Mouse (Mus musculus) spleen, postnatal 10 days (tissue): ENCODE results near the gene Farp2.
"Not testable (repeated sequence)": the region's sequence is repeated elsewhere in the genome, so short reads cannot be mapped to it uniquely, and the experiment has no call there.

Experiments used
- DNase-seq, 2 experiments: peaks; one replicate each; pipeline ENCODE4 v3.0.0; 2021 to 2022; ENCODE audit warnings: low spot score in 2 of 2

Gene Farp2

GRCm38 (mm10) chr1:93511585-93512350, at the start of gene Farp2:
Farp2 (plus strand) TSS chr1:93512079.
- DNase-seq: peak; percentile 85 to 95

GRCm38 (mm10) chr1:93465066-93465465, 46.8 kb upstream of the Farp2 start:
- DNase-seq: no peak

DNA sequence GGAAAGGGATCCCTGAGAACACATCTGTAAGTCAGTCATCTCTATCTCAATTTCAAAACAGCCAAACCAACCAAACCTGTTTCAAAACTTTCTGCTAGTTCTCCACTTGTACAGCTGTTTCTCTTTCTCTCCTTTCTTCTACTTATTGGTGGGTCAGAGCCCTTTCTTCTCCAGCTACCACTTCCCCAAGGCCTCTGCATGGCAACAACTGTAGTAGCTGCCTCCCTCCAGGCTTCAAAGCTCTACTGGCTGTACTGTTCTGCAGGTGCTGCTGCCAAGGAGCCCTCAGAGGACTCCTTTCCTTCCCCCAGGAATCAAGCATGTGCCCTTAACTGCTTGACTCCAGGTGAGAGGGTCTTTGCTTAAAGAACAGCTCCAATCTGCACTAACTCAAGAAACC, 46.1 kb upstream of the Farp2 start:
- no peak for DNase-seq

GRCm38 (mm10) chr1:93468626-93469025, 43.3 kb upstream of the Farp2 start:
- no peak for DNase-seq

- no peak for DNase-seq
These were observed 36.2 kb upstream of the Farp2 start for GRCm38 (mm10) chr1:93475694-93476093.

GRCm38 (mm10) chr1:93477758-93478585, 33.9 kb upstream of the Farp2 start:
- DNase-seq: peak; percentile 96 to 97

DNA sequence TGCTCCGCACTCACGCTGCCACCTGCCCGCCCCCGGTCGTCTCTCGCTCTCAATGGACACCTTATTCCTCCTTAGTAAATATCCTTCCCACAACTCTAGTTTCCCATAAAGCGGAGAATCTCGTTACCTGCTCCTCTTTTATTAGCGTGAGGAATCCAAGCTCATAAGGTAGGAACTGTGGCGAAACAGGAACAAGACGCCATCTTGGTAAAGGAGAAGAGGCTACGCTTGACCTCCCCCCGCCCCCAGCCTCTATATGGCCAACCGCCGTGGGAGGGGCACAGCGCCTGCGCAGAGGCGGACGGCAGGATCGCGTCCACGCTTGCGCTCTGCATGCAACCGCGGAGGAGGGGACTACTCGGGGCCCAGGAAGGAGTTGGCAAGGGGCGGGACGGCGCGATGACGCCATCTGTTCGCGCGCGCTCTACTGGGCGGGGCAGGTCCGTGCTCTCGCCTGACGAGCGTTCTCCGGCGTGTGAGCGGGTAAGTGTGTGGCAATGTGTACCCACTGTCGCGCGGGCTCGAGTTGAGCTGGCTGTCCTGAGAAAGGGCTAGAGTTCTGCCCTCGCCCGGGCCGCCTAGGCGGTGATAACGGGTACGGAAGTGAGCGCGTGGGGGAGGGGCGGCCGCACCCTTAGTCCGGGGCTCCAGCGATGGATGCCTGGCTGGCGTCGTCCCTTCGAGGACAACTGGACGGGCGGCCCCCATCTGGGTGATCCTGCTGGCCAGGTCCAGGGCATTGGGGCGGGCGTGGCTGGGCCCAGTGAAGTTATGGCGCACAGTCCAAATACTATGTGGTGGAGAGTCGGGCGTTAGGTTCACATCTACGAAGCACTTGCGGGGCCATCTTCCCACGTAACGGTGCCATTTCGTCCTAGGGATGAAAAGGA, 33.0 kb upstream of the Farp2 start, which contains the start of gene Hdlbp:
Gene Hdlbp, minus strand, starts transcription at position 230 of the 890 bp plus-strand sequence.
- DNase-seq: peak; percentile 97 to 98

DNA sequence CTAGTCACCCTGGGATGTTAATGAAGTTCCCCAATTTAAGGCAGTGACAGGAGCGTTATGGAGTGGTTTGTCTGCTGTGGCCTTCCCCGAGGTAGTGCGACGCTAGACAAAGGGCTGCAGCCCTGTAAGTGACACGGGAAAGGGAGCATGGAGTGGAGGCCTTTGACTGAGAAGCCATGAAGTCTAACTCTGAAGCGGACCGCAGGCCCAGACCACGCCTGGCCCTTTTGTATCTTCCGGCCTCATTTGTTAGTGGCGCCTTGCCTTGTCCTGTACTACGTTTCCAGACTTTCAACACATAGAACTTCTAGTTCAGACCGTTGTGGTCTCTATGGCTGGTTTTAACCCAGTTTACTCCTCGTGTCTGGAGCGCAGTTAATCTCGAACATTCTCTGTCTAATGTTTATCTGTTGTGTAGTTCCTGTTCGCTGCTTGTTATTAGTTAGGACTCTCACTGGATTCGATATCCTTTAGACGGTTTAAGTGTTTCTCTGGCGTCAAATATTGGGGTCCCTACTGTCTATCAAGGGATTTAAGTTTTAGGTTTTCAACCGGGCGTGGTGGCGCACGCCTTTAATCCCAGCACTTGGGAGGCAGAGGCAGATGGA, 32.3 kb upstream of the Farp2 start:
- peak in 1 of 2 experiments; percentile 49 for DNase-seq

- DNase-seq: not testable (repeated sequence)
These were observed 25.6 kb upstream of the Farp2 start for GRCm38 (mm10) chr1:93486302-93486701.

- DNase-seq: no peak
These were observed 16.6 kb upstream of the Farp2 start for GRCm38 (mm10) chr1:93495312-93495711.

- DNase-seq: peak in 1 of 2 experiments; percentile 18
These were observed 4.8 kb upstream of the Farp2 start for GRCm38 (mm10) chr1:93506944-93507676.

- DNase-seq: not testable (repeated sequence)
These were observed 3.3 kb upstream of the Farp2 start for GRCm38 (mm10) chr1:93508576-93508975.

DNA sequence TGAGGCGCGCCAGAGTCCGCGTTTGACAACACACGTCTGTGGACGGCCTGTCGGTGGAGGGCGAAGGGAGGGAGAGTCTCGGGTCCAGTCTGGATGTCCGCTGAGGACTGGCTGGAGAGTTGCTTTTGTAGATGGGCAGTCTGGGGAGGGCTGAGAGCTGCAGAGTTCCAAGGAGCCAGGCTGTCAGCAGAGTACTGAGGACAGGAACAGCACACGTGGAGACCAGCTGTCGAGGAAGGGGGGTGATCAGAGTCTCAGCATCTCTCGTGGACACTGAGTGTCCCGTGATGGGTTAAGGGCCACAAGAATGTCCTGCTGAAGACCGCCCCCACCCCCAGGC, 442 bp downstream of the Farp2 start:
- no peak for DNase-seq

DNA sequence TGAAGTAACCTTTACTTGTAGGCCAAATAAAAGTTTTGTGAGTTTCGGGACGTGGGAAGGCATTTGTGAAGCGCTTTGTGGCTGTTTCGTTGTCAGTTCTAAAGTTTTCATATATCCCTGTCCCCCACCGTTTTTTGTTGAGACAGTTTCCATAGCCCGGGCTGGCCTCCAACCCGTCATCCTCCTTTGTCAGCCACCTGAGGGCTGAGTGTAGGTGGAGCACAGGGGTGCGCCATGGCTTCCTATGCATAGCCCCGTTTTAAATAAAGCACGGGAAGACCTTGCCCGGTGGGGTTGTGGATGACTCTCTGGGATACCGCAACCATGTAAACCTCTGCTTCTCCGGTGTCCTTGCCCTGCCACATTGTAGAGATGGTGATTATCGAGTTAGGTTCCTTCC, 1.3 kb downstream of the Farp2 start:
- DNase-seq: no peak

- DNase-seq: no peak
These were observed 9.6 kb downstream of the Farp2 start for GRCm38 (mm10) chr1:93521491-93521890.

DNA sequence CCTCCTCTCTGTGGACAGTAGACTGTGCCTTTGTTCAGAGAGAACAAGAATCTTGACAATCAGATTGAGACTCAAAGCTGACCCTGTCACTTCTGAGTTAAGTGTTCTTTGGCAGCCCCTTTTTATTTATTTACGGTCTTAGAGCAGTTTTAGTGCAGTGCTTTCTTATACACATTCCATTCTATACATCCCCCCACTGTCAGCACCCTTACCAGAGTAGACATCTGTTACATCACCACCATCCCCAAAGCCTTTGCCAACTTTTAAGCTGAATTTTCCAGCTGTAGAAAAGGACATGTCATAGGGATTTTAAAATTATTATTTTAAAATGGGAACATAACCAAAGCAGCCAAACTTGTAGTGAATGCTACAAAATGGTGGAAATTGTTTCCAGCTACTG, 10.4 kb downstream of the Farp2 start:
- DNase-seq: no peak

DNA sequence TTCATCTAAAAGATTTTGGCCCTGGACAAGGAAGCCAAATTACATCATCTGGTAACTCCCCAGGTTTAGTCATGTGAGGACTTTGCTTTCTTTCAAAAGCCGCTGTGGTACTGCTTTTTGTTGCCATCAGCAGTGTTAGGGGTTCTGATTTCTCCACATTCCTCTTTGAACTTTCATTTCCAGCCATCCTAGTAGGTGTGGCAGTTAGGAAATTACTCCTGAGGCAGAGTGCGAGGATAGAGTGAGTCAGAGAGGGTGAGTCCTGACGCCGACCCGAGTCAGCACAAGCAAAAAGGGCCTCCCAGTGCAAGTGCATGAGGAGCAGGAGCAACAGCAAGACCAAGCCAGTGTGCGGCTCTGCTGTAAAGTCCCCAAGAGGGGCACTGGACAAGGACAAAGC, 17.9 kb downstream of the Farp2 start:
- DNase-seq: no peak

DNA sequence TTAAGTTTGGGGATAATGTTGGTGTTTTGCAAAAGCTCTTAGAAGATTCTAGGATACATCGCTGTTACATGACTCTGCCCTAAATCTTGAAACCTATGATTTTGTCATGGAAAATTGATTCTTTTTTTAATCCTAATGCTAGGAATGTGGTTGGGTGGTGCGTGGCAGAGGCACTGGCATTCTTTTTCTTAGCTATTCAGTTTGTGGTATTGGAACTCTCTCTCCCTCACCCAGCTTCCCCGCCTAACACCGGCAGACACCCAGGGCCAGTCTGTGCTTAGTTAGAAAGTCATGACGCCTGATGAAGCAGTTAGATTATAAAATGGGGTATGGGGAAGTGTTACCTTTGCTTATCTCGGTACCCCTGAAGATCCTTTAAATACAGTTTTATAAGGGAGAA, 25.3 kb downstream of the Farp2 start:
- DNase-seq: no peak

DNA sequence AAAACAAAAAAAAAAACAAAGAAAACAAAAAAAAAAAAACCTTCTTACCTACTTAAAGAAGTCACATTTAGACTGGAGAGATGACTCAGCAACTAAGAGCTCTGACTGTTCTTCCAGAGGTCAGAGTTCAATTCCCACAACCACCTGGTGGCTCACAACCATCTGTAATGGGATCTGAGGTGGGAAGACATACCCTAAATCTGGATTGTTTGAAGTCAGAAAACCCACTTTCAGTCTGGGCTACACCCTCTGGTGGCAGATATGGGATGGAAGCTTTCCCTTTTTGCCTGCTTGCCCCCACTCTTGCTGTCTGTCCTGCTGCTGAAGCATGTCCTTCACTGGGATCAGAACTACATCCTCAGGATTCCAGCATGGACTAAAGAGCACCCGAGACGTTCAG, 31.3 kb downstream of the Farp2 start:
- DNase-seq: no peak

- no peak for DNase-seq
These were observed 35.4 kb downstream of the Farp2 start for GRCm38 (mm10) chr1:93547286-93547685.

DNA sequence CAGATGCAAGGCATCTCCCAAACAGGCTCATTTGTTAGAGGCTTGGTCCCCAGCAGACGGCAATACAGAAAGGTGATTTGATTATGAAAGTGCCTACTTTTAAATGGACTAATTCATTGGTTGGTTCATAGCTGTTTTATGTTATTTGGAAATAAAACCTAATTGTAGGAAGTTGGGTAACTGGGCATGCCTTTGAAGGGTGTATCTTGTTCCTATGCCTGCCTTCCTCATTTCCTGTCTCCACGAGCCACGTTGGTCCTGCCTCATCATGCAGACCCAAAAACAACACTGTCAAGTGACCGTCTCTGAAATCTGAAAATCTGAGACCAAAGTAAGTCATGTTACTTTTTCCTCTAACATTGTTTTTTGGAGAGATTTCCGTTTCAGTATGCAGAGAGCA, 39.5 kb downstream of the Farp2 start:
- no peak for DNase-seq
